Comparison of ENCODE assay signal across 12 mouse cellular contexts in genomic region chr4:141900421-141900820, GRCm38 (mm10). TPM values are rescaled to one million over a fixed set of nuclear protein-coding genes. Genes with fewer than 3 reads are reported as not detected.
A peak's percentile ranks its signal among the peaks of the same experiment; 100 is the strongest.
DNase-seq lines count a peak whose midpoint lies in the region; ATAC-seq and TF ChIP-seq lines count a peak whose summit lies in the region.
"Had no signal": no experiment of that assay in that cellular context is flagged by ENCODE, and none has a peak within 500 bp of the region (broad histone marks: within the 10 kb centered on the region; RNA-seq: fewer than 3 reads in every experiment).

No protein-coding gene starts in this region.

- no peak for DNase-seq in neural tube, embryonic 11.5 days (ENCODE audit: low spot score)
- no peak for DNase-seq in neural tube, embryonic 10.5 days (ENCODE audit: extremely low spot score, low spot score)
- peak; percentile 92 for DNase-seq in midbrain, embryonic 11.5 days (ENCODE audit: low spot score, missing footprints)
- DNase-seq in stomach, postnatal 0 days (ENCODE audit: low spot score), result no peak
- no peak for DNase-seq in MN1 (ENCODE audit: low spot score)
- DNase-seq in frontal cortex, postnatal 25 days (ENCODE audit: low spot score in 2 of 2), result no peak
- DNase-seq: cerebellum, postnatal 36 days; layer of hippocampus, postnatal 36 days; thymus, postnatal 36 days had no signal

- H3K4me3 ChIP-seq in neural tube, embryonic 11.5 days (ENCODE audit: low read depth, low read length), result no peak overlapping the region
- no peak overlapping the region for H3K4me3 ChIP-seq in hindbrain, embryonic 12.5 days
- no peak overlapping the region for H3K4me3 ChIP-seq in midbrain, embryonic 11.5 days (ENCODE audit: low read depth, low read length)
- no peak overlapping the region for H3K4me3 ChIP-seq in stomach, postnatal 0 days (ENCODE audit: low read depth, low read length)

- no peaks in the 10 kb centered on the region for H3K27me3 ChIP-seq in neural tube, embryonic 11.5 days (ENCODE audit: control insufficient read depth, insufficient read depth, low read length)
- no peaks in the 10 kb centered on the region for H3K27me3 ChIP-seq in hindbrain, embryonic 12.5 days
- no peaks in the 10 kb centered on the region for H3K27me3 ChIP-seq in midbrain, embryonic 11.5 days (ENCODE audit: control insufficient read depth, insufficient read depth, low read length)
- H3K27me3 ChIP-seq in stomach, postnatal 0 days (ENCODE audit: control insufficient read depth, insufficient read depth, low read length), result no peaks in the 10 kb centered on the region

- TF ChIP-seq EP300 in stomach, postnatal 0 days (optimal IDR thresholded peaks at IDR 0.05), result no peak

- ATAC-seq in neural tube, embryonic 11.5 days (ENCODE audit: insufficient read depth, low FRiP score, low TSS enrichment), result no peak
- no peak; the same call in 1 of the 2 replicates for ATAC-seq in hindbrain, embryonic 12.5 days (ENCODE audit: low FRiP score)
- ATAC-seq in midbrain, embryonic 11.5 days (ENCODE audit: low FRiP score), result peak; percentile 0; the same call in 1 of the 2 replicates
- 0 out of 2 replicates have a peak, but pooled peaks have one; percentile 30 for ATAC-seq in stomach, postnatal 0 days (ENCODE audit: low FRiP score, low TSS enrichment)
- ATAC-seq in megakaryocyte-erythroid progenitor cell, adult 5-6 weeks (replicated peaks; ENCODE audit: low FRiP score, low TSS enrichment, poor library complexity, severe bottlenecking), result no peak

- H3K9ac ChIP-seq in neural tube, embryonic 11.5 days (ENCODE audit: low read length), result no peak overlapping the region
- H3K9ac ChIP-seq in hindbrain, embryonic 12.5 days, result no peak overlapping the region
- 0 out of 2 replicates have a peak overlapping the region, but pooled peaks have one; percentile 29 for H3K9ac ChIP-seq in midbrain, embryonic 11.5 days (ENCODE audit: low read length)
- H3K9ac ChIP-seq in stomach, postnatal 0 days (ENCODE audit: low read length), result no peak overlapping the region

- H3K9me3 ChIP-seq in neural tube, embryonic 11.5 days (ENCODE audit: control insufficient read depth, low read length), result no peaks in the 10 kb centered on the region
- no peaks in the 10 kb centered on the region for H3K9me3 ChIP-seq in hindbrain, embryonic 12.5 days (replicated peaks)
- no peaks in the 10 kb centered on the region for H3K9me3 ChIP-seq in midbrain, embryonic 11.5 days (ENCODE audit: control insufficient read depth, low read length)
- no peaks in the 10 kb centered on the region for H3K9me3 ChIP-seq in stomach, postnatal 0 days (ENCODE audit: control insufficient read depth, low read length)

- WGBS in neural tube, embryonic 11.5 days, result 64% methylated on average over 11 of the region's 11 CpGs
- WGBS in hindbrain, embryonic 12.5 days, result 46% methylated on average over 11 of the region's 11 CpGs
- 51% methylated on average over 11 of the region's 11 CpGs for WGBS in midbrain, embryonic 11.5 days
- 52% methylated on average over 11 of the region's 11 CpGs for WGBS in stomach, postnatal 0 days

- peak overlapping the region; percentile 85 for H3K27ac ChIP-seq in neural tube, embryonic 11.5 days (ENCODE audit: low read depth, low read length)
- H3K27ac ChIP-seq in hindbrain, embryonic 12.5 days, result peak overlapping the region; percentile 81
- H3K27ac ChIP-seq in midbrain, embryonic 11.5 days (ENCODE audit: low read depth, low read length), result peak overlapping the region; percentile 98
- 0 out of 2 replicates have a peak overlapping the region, but pooled peaks have one; percentile 24 for H3K27ac ChIP-seq in stomach, postnatal 0 days (replicated peaks)

- peaks cover 23% of the 10 kb centered on the region for H3K4me1 ChIP-seq in neural tube, embryonic 11.5 days (ENCODE audit: control insufficient read depth, insufficient read depth, low read length)
- peaks cover 61% of the 10 kb centered on the region for H3K4me1 ChIP-seq in hindbrain, embryonic 12.5 days
- peaks cover 57% of the 10 kb centered on the region for H3K4me1 ChIP-seq in midbrain, embryonic 11.5 days (ENCODE audit: control insufficient read depth, insufficient read depth, low read length)
- H3K4me1 ChIP-seq in stomach, postnatal 0 days (replicated peaks; ENCODE audit: control insufficient read depth, insufficient read depth), result peaks cover 4% of the 10 kb centered on the region; the same call in 1 of the 2 replicates

- no peak for TF ChIP-seq CTCF in stomach, postnatal 0 days (IDR thresholded peaks at IDR 0.05; ENCODE audit: low read depth)

- H3K4me2 ChIP-seq in neural tube, embryonic 11.5 days (ENCODE audit: low read depth), result no peak overlapping the region
- no peak overlapping the region for H3K4me2 ChIP-seq in hindbrain, embryonic 12.5 days (replicated peaks)
- H3K4me2 ChIP-seq in midbrain, embryonic 11.5 days, result no peak overlapping the region
- no peak overlapping the region for H3K4me2 ChIP-seq in stomach, postnatal 0 days (replicated peaks; ENCODE audit: low read depth)

- H3K36me3 ChIP-seq in neural tube, embryonic 11.5 days (ENCODE audit: control insufficient read depth, insufficient read depth, low read length), result no peaks in the 10 kb centered on the region
- H3K36me3 ChIP-seq in hindbrain, embryonic 12.5 days, result no peaks in the 10 kb centered on the region
- H3K36me3 ChIP-seq in midbrain, embryonic 11.5 days (ENCODE audit: control insufficient read depth, insufficient read depth, low read length), result no peaks in the 10 kb centered on the region
- no peaks in the 10 kb centered on the region for H3K36me3 ChIP-seq in stomach, postnatal 0 days (ENCODE audit: control insufficient read depth, insufficient read depth, low read length)

RNA-seq across cellular contexts. Expression of gene Efhd2, which starts 25.7 kb away (rescaled TPM):
- 24.4 and 28.5 TPM in 2 replicates for polyA plus RNA-seq in neural tube, embryonic 11.5 days (2014; fragmentation: Nextera tagmentation; extraction: Ambion mirVana)
- polyA plus RNA-seq in hindbrain, embryonic 12.5 days (2016; fragmentation: Nextera tagmentation; extraction: Ambion mirVana), result 79.7 and 83.8 TPM in 2 replicates
- 34.7 and 36.3 TPM in 2 replicates for polyA plus RNA-seq in midbrain, embryonic 11.5 days (2014; fragmentation: Nextera tagmentation; extraction: Ambion mirVana)
- polyA plus RNA-seq in stomach, postnatal 0 days (2015; fragmentation: Nextera tagmentation; extraction: Ambion mirVana), result 111 and 121 TPM in 2 replicates
- total RNA-seq in megakaryocyte-erythroid progenitor cell, adult 5-6 weeks (2014; fragmentation: Nextera tagmentation), result 22.7 and 43.7 TPM in 2 replicates
- 31.2 and 36.4 TPM in 2 replicates for total RNA-seq in megakaryocyte-erythroid progenitor cell, adult 5-6 weeks (2017)

RNA-seq across cellular contexts. Expression of gene Ctrc, which starts 54.3 kb away (rescaled TPM):
- polyA plus RNA-seq in neural tube, embryonic 11.5 days (2014; fragmentation: Nextera tagmentation; extraction: Ambion mirVana), result not detected in 2 replicates
- polyA plus RNA-seq in hindbrain, embryonic 12.5 days (2016; fragmentation: Nextera tagmentation; extraction: Ambion mirVana), result not detected in 2 replicates
- polyA plus RNA-seq in midbrain, embryonic 11.5 days (2014; fragmentation: Nextera tagmentation; extraction: Ambion mirVana), result not detected in 2 replicates
- polyA plus RNA-seq in stomach, postnatal 0 days (2015; fragmentation: Nextera tagmentation; extraction: Ambion mirVana), result not detected in 2 replicates
- not detected in 2 replicates for total RNA-seq in megakaryocyte-erythroid progenitor cell, adult 5-6 weeks (2014; fragmentation: Nextera tagmentation)
- total RNA-seq in megakaryocyte-erythroid progenitor cell, adult 5-6 weeks (2017), result not detected in 2 replicates
- total RNA-seq: layer of hippocampus, postnatal 36 days had no signal
- polyA plus RNA-seq: kidney, embryonic 14.5 days had no signal

Comparison
In these comparisons a context has a peak if more than half of its experiments do, and no peak if none do; other contexts are left out.
1. ATAC-seq: peak in midbrain, embryonic 11.5 days (single experiment) and stomach, postnatal 0 days (single experiment); none in neural tube, embryonic 11.5 days (single experiment), hindbrain, embryonic 12.5 days (single experiment) and megakaryocyte-erythroid progenitor cell, adult 5-6 weeks (single experiment).
2. H3K27ac ChIP-seq: peak in every context shown above with its lines; median percentile 98 in midbrain, embryonic 11.5 days; 85 in neural tube, embryonic 11.5 days; 81 in hindbrain, embryonic 12.5 days; 24 in stomach, postnatal 0 days.